Mouse (Mus musculus) liver, embryonic 14.5 days (tissue): ENCODE measurements around the gene Mgat5. TPM values are rescaled to one million over a fixed set of nuclear protein-coding genes. Genes with fewer than 3 reads are reported as not detected.
A peak's percentile ranks its signal among the peaks of the same experiment; 100 is the strongest.

Experiments used
- ATAC-seq: fragments of 200-750 bp; cut with Nextera tagmentation; 2 replicates; pipeline ENCODE4 v1.8.0; 2017; ENCODE audit warnings: moderate number of reproducible peaks, mild to moderate bottlenecking, moderate library complexity; ENCODE audit not compliant: insufficient read depth
- DNase-seq, 3 experiments: peaks; one replicate each; pipeline ENCODE4 v3.0.0-alpha.2; 2012 to 2013; ENCODE audit warnings: low read depth in 3 of 3, low spot score in 3 of 3
- H3K27ac ChIP-seq: fragments of 300-500 bp; sonication (generic); 2 replicates; pipeline ENCODE4 v1.5.1; 2014; ENCODE audit warnings: moderate library complexity, mild to moderate bottlenecking, control low read depth, inconsistent platforms
- H3K27me3 ChIP-seq: fragments of 300-500 bp; sonication (generic); 2 replicates; pipeline ENCODE4 v1.6.1; 2014; ENCODE audit warnings: mild to moderate bottlenecking, low read length, moderate library complexity; ENCODE audit not compliant: control insufficient read depth, insufficient read depth
- H3K36me3 ChIP-seq: fragments of 300-500 bp; sonication (generic); replicated peaks from 2 replicates; pipeline ENCODE4 v1.6.1; 2014; ENCODE audit warnings: low read depth; ENCODE audit not compliant: control insufficient read depth, insufficient read depth
- H3K4me1 ChIP-seq, 2 experiments: fragments of 200-500 bp in 1 of 2; fragments of 300-500 bp in 1 of 2; sonication (generic) in 1 of 2; replicated peaks; 2 replicates each; pipeline ENCODE4 v1.6.1; 2012 to 2014; ENCODE audit warnings: antibody characterized with exemption in 1 of 2, inconsistent platforms in 1 of 2, low read length in 1 of 2; ENCODE audit not compliant: control insufficient read depth in 2 of 2, insufficient read depth in 2 of 2
- H3K4me2 ChIP-seq: fragments of 300-500 bp; sonication (generic); 2 replicates; pipeline ENCODE4 v1.6.1; 2014; ENCODE audit warnings: low read depth, mild to moderate bottlenecking, control low read depth, moderate library complexity
- H3K4me3 ChIP-seq, 2 experiments: fragments of 200-500 bp in 1 of 2; fragments of 300-500 bp in 1 of 2; sonication (generic) in 1 of 2; 2 replicates each; pipeline ENCODE4 v1.5.1; 2012 to 2014; ENCODE audit warnings: low read depth in 2 of 2, low read length in 2 of 2, mild to moderate bottlenecking in 2 of 2, control low read depth in 1 of 2, inconsistent platforms in 1 of 2, moderate library complexity in 1 of 2; ENCODE audit not compliant: insufficient read depth in 1 of 2
- H3K9ac ChIP-seq: fragments of 300-500 bp; sonication (generic); replicated peaks from 2 replicates; pipeline ENCODE4 v1.6.1; 2014; ENCODE audit warnings: mild to moderate bottlenecking, control low read depth, moderate library complexity
- H3K9me3 ChIP-seq: fragments of 300-500 bp; sonication (generic); 2 replicates; pipeline ENCODE4 v1.6.1; 2016; ENCODE audit warnings: low read length, mixed read lengths; ENCODE audit not compliant: control insufficient read depth
- CTCF ChIP-seq: IDR thresholded peaks from 2 replicates; pipeline ENCODE4 v1.5.1; 2016; ENCODE audit warnings: antibody characterized with exemption, low read depth, control low read depth
- EP300 ChIP-seq: IDR thresholded peaks from 2 replicates; pipeline ENCODE4 v1.6.1; 2016; ENCODE audit warnings: antibody characterized with exemption, low read depth
- WGBS: fragments of 180-500 bp; shearing (Covaris S2); extraction: QIAGEN DNeasy Blood & Tissue Kit; methylation state at CpG from one replicate; pipeline ENCODE4 v1.1.7; 2014; ENCODE audit not compliant: insufficient replicate concordance; 5-methylcytosine and 5-hydroxymethylcytosine counted together
- polyA plus RNA-seq, 2 experiments: library from polyadenylated mRNA; depleted of rRNA in 1 of 2; stranded (reverse) in 1 of 2; unstranded in 1 of 2; fragments of >200 nt; fragmentation: Nextera tagmentation in 1 of 2; extraction: Ambion mirVana in 1 of 2; gene quantifications; 2 replicates each; pipeline versions ENCODE4 v1.2.1 to v1.2.3; 2012 to 2014

The Mgat5 gene
- polyA plus RNA-seq, 2 experiments = 0.62 to 0.67 TPM

GRCm38 (mm10) chr1:127199186-127199585 lies 5.6 kb upstream of the Mgat5 start:
- H3K9me3 ChIP-seq = no peaks in the 10 kb centered on the region
- H3K4me1 ChIP-seq = 0 out of 4 replicates have a peak, but pooled peaks cover 0 to 2% of the 10 kb centered on the region in 2 experiments
- H3K9ac ChIP-seq = no peak overlapping the region
- no peak overlapping the region for H3K27ac ChIP-seq
- WGBS = 54% methylated on average over 2 of the region's 2 CpGs
- H3K4me2 ChIP-seq = no peak overlapping the region
- no peak overlapping the region for H3K4me3 ChIP-seq
- no peak for ATAC-seq
- H3K36me3 ChIP-seq = no peaks in the 10 kb centered on the region
- no peaks in the 10 kb centered on the region for H3K27me3 ChIP-seq
- TF ChIP-seq EP300 (no peak), CTCF (no peak)
- no peak for DNase-seq

GRCm38 (mm10) chr1:127202360-127202759 lies 2.5 kb upstream of the Mgat5 start:
- TF ChIP-seq CTCF (no peak), EP300 (no peak)
- Histone ChIP-seq H3K9ac (no peak overlapping the region), H3K9me3 (no peaks in the 10 kb centered on the region), H3K27ac (no peak overlapping the region), H3K27me3 (no peaks in the 10 kb centered on the region), H3K36me3 (no peaks in the 10 kb centered on the region), H3K4me3 (no peak overlapping the region), H3K4me2 (no peak overlapping the region), H3K4me1 (peaks cover 0 to 4% of the 10 kb centered on the region in 2 experiments; a peak in 1 of 4 replicates)
- DNase-seq = no peak
- WGBS = 10% methylated on average over 4 of the region's 4 CpGs
- ATAC-seq = no peak

- H3K4me3 ChIP-seq = no peak overlapping the region
- ATAC-seq = no peak
- H3K9ac ChIP-seq = no peak overlapping the region
- 37% methylated on average over 4 of the region's 4 CpGs for WGBS
- H3K27me3 ChIP-seq = no peaks in the 10 kb centered on the region
- no peak overlapping the region for H3K4me2 ChIP-seq
- H3K4me1 ChIP-seq = peaks cover 0 to 5% of the 10 kb centered on the region in 2 experiments; a peak in 1 of 4 replicates
- no peak for DNase-seq
- H3K36me3 ChIP-seq = no peaks in the 10 kb centered on the region
- TF ChIP-seq EP300 (no peak), CTCF (no peak)
- no peak overlapping the region for H3K27ac ChIP-seq
- no peaks in the 10 kb centered on the region for H3K9me3 ChIP-seq
Observed at GRCm38 (mm10) chr1:127203231-127203764, 1.5 kb upstream of the Mgat5 start.

GRCm38 (mm10) chr1:127205501-127206019 lies 745 bp downstream of the Mgat5 start:
- Histone ChIP-seq H3K9ac (peak overlapping the region; percentile 59), H3K27ac (no peak overlapping the region), H3K36me3 (no peaks in the 10 kb centered on the region), H3K9me3 (no peaks in the 10 kb centered on the region), H3K4me1 (peaks cover 0 to 5% of the 10 kb centered on the region in 2 experiments; a peak in 1 of 4 replicates), H3K4me2 (peak overlapping the region; percentile 84), H3K4me3 (peak overlapping the region; percentile 66 to 76), H3K27me3 (no peaks in the 10 kb centered on the region)
- 0% methylated on average over 24 of the region's 24 CpGs for WGBS
- ATAC-seq (no peak), DNase-seq (no peak)
- TF ChIP-seq EP300 = no peak
- no peak for TF ChIP-seq CTCF

GRCm38 (mm10) chr1:127206020-127206641 lies 1.3 kb downstream of the Mgat5 start:
- TF ChIP-seq CTCF = no peak
- no peak for TF ChIP-seq EP300
- ATAC-seq (0 out of 2 replicates have a peak, but pooled peaks have one; percentile 6), DNase-seq (no peak)
- H3K4me1 ChIP-seq = peaks cover 0 to 5% of the 10 kb centered on the region in 2 experiments; a peak in 1 of 4 replicates
- no peaks in the 10 kb centered on the region for H3K36me3 ChIP-seq
- peak overlapping the region; percentile 84 for H3K4me2 ChIP-seq
- no peak overlapping the region for H3K27ac ChIP-seq
- WGBS = 3% methylated on average over 39 of the region's 39 CpGs
- no peaks in the 10 kb centered on the region for H3K27me3 ChIP-seq
- H3K4me3 ChIP-seq = peak overlapping the region; percentile 66 to 76
- no peak overlapping the region for H3K9ac ChIP-seq
- no peaks in the 10 kb centered on the region for H3K9me3 ChIP-seq
